Mouse (Mus musculus) c-Kit-positive CD71-positive TER-119-positive erythroid progenitor cells, embryonic 14.5 days (primary cell): ENCODE data around the gene Gipc3.

Source experiments
- DNase-seq: peaks from one replicate; pipeline ENCODE4 v3.0.0-alpha.2; 2013; ENCODE audit warnings: low spot score

The Gipc3 gene

GRCm38 (mm10) chr10:81346453-81347067, 3.5 kb upstream of the Gipc3 start:
- peak; percentile 67 for DNase-seq

- DNase-seq = no peak
These were observed 2.1 kb upstream of the Gipc3 start for GRCm38 (mm10) chr10:81345162-81345534.

- no peak for DNase-seq
These were observed 1.5 kb upstream of the Gipc3 start for GRCm38 (mm10) chr10:81344421-81345161.

GRCm38 (mm10) chr10:81341333-81341949, 1.6 kb downstream of the Gipc3 start:
- DNase-seq = no peak

GRCm38 (mm10) chr10:81340551-81341332, 2.3 kb downstream of the Gipc3 start:
- DNase-seq = no peak

GRCm38 (mm10) chr10:81336558-81336957, 6.5 kb downstream of the Gipc3 start:
- no peak for DNase-seq

GRCm38 (mm10) chr10:81335393-81336340, 7.4 kb downstream of the Gipc3 start:
- no peak for DNase-seq

GRCm38 (mm10) chr10:81334324-81334723, 8.7 kb downstream of the Gipc3 start:
- no peak for DNase-seq

- DNase-seq = no peak
These were observed 10.8 kb downstream of the Gipc3 start for GRCm38 (mm10) chr10:81332277-81332676.

GRCm38 (mm10) chr10:81330007-81330406, 13.1 kb downstream of the Gipc3 start:
- DNase-seq = no peak

- no peak for DNase-seq
These were observed 13.7 kb downstream of the Gipc3 start for GRCm38 (mm10) chr10:81329194-81329975.

- no peak for DNase-seq
These were observed 14.7 kb downstream of the Gipc3 start, which contains the start of gene Tbxa2r for GRCm38 (mm10) chr10:81328386-81328785. TSS of gene Tbxa2r (plus strand) at chr10:81328731.

- DNase-seq = no peak
These were observed 15.1 kb downstream of the Gipc3 start for GRCm38 (mm10) chr10:81327959-81328358.

GRCm38 (mm10) chr10:81326858-81327257, 16.2 kb downstream of the Gipc3 start:
- no peak for DNase-seq

- no peak for DNase-seq
These were observed 17.3 kb downstream of the Gipc3 start for GRCm38 (mm10) chr10:81325781-81326180.

GRCm38 (mm10) chr10:81325176-81325575, 17.9 kb downstream of the Gipc3 start:
- DNase-seq = no peak

- no peak for DNase-seq
These were observed 19.1 kb downstream of the Gipc3 start for GRCm38 (mm10) chr10:81323791-81324530.

GRCm38 (mm10) chr10:81323141-81323775, 19.8 kb downstream of the Gipc3 start:
- no peak for DNase-seq

GRCm38 (mm10) chr10:81322444-81322843, 20.6 kb downstream of the Gipc3 start:
- no peak for DNase-seq
